Mouse (Mus musculus) right cerebral cortex, adult 2 months (tissue): ENCODE measurements at regions not wholly inside any gene's neighbourhood (a gene's known extent, or its start where the extent isn't known, plus 50 kb on each side); places are given as distances from the start of the nearest gene placed in this dataset.
"Not testable (repeated sequence)": the region's sequence is repeated elsewhere in the genome, so short reads cannot be mapped to it uniquely, and the experiment has no call there.

Experiments used
- DNase-seq, 2 experiments: peaks; one replicate each; pipeline ENCODE4 v3.0.0; 2021 to 2022; ENCODE audit warnings: low spot score in 2 of 2

- no peak for DNase-seq
These were observed 67.2 kb upstream of the Chd2 start for GRCm38 (mm10) chr7:73608804-73609275.

- DNase-seq = no peak
These were observed 66.6 kb upstream of the Chd2 start for GRCm38 (mm10) chr7:73608070-73608803.

DNA sequence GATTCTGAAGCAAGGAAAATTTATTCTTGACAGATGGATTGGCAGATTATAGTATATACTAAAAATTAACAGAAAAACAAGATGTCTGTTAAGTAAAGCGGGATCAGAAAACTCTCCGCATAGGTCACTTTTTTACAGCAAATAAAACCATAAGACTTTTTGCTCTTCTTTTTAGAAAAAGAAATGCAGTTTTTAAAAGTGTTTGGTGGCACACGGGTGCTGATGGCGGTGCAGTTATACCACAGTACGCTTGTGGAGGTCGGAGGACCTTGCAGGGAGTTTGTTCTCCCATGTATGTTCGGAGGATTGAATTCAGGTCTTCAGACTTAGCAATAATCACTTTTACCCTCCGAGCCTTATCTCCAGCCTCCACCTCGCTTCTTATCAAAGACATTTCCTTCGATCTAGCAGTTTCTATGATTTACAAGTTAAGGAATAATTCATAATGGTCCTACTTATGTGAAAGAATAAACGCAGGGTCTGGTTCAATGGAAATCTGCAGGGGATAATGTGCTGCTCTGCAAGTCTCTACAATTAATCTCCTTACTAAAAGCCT is 65.9 kb upstream of the Chd2 start:
- no peak for DNase-seq

- DNase-seq = peak; percentile 92 to 93
These were observed 65.2 kb upstream of the Chd2 start for GRCm38 (mm10) chr7:73606677-73607449.

DNA sequence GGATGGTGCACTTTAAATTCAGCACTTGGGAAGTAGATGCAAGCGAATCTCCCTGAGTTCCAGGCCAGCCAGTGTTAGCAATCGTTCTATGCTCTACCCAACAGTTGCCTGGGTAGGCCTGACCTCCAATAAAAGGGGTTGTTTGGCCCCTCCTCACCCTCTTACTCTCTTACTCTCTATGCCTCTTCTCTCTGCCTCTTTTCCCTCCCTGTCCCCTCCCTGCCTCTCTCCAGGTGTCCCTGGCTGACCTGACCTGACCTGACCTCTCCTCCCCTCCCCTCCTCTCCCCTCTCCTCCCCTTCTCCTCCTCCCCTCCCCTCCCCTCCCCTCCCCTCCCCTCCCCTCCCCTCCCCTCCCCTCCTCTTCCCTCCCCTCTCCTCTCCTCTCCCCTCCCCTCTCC is 63.0 kb upstream of the Chd2 start:
- DNase-seq = no peak

DNA sequence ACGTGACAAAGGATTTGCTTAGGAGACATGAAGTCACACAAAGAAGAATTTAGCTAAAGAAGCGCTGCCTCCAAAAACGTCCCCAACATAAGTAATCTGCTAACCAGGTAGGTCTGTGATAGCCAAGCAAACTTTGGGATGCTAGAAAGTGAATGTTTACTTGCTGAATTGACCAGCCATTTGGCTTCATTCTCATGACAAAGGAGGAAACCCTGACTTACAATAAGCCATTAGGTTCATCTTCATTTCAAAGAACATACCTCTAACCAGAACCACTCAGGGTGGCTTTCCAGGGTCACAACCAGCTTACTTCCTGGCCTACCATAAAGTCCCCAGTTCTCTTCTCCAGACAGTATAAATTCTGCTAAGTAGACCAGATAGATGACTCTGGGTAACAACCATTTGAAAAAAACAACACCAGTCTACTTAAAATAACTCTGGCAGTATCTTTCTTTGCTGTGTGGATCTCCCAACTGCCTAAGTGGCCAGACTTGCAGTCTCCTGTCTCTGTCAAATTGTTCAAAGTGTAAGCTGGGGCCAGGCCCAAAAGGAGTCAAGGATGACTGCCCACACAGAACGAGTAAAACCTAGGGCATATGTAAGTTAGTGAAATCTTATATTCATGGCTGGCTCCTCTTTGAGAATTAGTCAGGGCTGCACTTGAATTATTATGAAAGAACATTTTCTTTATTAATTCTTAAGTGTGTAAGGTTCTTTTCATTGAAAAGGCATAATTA is 61.4 kb upstream of the Chd2 start:
- no peak for DNase-seq

GRCm38 (mm10) chr7:73601336-73601735 is 59.7 kb upstream of the Chd2 start:
- no peak for DNase-seq

- DNase-seq = no peak
These were observed 59.1 kb upstream of the Chd2 start for GRCm38 (mm10) chr7:73600776-73601175.

DNA sequence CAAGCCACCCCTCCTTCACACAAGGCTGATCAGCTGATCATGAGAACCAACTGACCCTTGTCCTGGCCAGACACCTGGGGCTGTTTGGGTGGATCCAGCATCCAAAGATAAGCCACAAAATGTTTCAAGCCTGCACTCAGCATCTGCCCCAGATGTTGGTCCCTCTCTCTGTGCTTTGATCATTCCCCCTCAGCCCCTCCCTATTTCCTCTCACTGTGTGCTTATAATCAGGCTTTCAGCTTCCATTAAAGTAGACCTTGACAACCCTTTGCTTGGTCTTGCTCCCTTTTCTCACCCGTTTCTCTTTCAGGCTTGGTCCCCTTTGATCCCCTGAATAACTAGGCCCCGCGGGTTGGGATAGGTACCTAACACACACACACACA is 58.4 kb upstream of the Chd2 start:
- DNase-seq = not testable (repeated sequence)

DNA sequence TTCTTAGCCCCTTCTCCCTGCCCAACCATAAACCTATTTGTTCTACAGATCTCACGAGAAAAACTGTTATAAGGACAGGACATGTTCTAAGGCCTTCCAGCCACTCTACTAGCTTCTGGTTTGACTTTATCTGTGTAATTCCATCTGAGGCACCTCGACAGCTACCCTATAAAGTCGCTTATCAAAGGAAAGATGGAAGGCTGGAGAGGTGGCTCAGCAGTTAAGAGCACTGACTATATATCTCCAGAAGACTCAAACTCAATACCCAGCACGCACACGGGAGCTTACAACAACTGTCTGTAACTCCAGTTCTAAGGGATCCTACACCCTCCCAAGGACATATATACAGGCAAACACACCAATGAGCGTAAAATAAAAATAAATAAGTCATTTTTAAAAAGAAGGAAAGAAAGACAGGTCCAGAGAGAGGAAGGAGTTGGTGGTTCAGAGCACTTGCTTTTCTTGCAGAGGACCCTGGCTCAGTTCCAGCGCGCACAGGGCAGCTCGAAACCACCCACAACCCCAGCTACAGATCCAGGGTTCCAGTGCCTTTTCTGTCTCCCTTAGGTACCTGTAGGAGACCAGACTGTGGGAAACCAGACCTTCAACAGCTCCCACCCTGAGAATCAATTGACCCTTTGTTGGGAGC is 57.8 kb upstream of the Chd2 start:
- DNase-seq = no peak

DNA sequence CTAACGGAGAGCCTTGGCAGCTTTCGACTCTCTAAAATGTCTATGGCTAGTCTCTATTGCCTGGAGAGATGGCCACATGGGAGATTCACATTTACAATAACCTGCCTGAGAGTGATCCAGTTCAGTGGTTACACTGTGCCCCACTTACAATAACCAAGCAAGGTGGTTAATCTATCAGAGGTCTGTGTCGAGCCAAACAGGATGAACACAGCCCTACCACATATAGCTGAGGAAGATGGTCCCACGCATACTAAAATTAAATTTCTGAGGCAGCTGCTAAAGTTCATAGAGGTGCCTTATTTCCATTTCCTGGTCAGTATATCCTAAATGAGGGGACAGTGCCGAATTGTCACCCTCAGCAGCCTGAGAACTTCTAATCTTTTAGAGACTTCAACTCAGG is 56.3 kb upstream of the Chd2 start:
- DNase-seq = no peak

- DNase-seq = no peak
These were observed 55.5 kb upstream of the Chd2 start for GRCm38 (mm10) chr7:73596866-73597840.

- DNase-seq = no peak
These were observed 54.8 kb upstream of the Chd2 start for GRCm38 (mm10) chr7:73596415-73596814.

DNA sequence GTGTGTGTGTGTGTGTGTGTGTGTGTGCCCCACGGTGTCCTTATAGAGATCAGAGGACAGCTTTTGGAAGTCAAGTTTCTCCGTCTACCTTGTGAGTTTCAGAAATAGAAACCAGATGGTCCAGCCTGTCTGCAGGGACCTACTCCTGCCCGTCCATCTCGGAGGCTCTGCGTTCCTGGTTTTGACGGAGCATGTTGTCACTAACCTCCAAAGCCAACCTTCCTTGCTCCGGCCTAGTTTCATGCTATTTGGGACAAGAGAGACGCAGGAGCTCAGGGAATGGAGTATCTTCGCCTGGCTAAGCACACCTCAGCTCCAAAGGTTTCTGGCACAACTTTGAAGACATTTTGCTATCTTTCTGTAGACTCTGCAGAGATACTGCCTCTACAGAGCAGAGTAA is 54.2 kb upstream of the Chd2 start:
- no peak for DNase-seq

DNA sequence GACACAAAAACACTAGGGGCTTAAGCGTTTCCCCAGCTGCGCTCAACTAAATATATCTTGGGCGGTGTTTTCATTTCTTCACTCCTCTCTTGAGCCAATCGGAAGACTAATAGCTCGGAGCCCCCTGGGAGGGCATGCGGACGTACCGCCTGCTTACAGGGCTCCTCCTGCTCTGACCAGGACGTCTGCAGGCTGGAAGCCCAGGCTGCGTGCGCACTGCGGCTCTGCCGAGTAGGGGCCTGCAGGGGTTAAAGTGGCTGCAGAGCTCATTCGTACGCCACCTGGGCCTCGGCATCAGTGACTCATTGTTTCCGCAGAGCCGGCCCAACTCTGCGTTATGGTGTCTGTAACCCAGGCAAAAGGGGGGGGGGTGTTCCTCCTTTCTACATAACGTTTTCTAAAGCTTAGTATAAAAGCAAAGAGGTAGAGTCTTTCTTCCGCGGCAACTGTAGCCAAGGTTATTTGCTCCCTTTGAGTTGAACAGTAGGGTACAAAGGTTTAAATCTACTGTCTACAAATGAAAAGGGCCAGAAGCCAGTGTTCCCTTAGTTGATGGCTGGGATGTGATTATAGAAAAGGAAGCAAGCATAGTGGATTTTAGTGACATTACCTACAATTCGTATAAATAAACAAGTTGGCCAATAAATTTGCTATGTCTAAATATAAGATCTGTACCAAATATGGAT is 53.7 kb upstream of the Chd2 start:
- peak; percentile 72 to 77 for DNase-seq

DNA sequence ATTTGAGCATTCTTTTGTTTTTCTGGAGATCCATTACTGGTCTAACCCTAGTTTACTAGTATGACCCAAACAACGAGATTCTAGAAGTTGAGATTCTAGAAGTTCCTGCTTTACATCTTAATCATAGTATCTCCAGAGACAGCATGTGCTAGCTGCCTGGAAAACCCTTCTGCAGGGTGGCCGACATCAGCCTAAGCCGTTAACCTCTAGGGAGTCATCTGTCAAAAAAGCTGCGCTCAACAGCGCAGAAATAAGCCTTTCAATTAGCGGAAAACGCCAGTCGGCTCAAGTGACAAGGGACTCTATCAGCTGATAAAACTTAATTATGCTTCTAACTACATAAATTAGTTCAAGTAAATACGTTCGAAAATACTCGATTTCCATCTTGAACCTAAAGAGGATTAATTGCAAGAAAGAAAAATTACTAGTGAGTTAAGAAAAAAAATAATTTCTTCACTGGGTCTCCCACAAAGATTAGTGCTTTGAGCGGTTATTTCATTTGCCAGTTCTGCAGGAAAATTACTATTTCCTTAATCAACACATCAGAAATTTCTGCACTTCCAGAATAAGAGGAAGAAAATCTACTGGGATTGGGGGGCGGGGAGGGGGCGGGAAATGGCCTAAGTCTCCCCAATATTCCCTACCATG is 53.0 kb upstream of the Chd2 start:
- DNase-seq = no peak

DNA sequence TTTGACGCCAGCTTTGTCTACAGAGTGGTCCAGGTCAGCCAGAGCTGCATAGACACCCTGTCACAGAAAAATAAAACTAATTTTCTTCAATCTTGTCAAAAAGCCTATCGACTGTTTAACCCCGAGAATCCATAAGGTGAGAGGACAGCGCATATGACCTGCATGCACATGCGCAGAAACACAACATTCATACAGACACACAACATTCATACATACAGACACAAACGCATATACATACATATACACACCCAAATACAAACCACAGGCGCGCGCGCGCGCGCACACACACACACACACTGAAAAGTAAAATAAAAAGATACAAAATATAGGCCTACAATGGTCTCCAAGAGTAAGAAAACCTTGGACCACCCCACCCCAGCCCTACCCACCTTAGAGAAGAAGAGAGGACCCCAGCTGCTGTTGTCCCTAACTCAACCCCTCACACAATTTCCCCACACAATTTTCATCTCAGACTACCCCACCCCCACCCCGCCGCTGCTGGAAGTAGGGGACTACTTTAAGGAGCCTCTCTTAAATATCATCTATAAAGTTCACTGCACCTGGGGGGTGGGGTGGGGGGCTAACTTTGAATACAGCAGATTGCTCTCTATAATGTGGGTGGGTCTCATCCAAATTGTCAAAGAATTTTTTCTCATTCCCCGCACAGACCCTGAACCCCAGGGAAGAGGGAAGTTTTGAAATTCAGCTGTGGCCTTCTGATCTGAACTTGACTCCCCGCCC is 52.2 kb upstream of the Chd2 start:
- no peak for DNase-seq

DNA sequence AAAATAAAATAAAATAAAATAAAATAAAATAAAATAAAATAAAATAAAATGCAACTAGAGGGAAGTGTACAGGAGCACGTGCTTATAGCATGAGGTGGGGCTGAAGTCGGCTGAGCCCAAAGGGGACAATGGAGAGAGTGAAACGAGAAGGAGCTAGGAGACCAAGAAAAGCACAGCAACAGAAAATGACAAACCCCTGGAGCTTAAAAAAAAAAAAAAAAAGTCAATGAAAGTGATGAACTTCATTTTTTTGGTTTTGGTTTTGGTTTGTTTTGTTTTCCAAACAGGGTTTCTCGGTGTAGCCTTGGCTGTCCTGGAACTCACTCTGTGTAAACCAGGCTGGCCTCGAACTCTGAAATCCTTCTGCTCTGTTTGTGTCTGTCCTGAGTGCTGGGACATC is 51.2 kb upstream of the Chd2 start:
- no peak for DNase-seq
